5 mouse cellular contexts compared by ENCODE assay signal in the genomic region with DNA sequence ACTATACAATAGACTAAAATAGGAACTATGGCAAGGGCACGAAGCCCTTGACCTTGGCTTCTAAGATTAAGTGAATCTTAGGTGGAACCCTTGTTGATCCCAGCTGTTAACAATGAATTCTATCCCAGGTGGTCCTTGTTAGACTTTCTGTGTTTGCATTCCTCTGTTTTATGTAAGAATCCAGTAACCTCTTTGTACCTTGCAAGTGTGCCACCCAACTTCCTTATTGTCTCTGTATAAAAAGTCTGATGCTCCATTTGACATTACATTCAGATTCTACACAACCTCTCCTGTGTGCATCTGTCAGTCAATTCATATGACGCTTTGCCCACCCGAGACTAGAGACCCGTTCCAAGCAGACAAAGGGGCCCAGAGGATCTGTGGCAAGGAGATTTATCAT.
DNase-seq lines count a peak whose midpoint lies in the region; ATAC-seq and TF ChIP-seq lines count a peak whose summit lies in the region.
"Not testable (repeated sequence)": the region's sequence is repeated elsewhere in the genome, so short reads cannot be mapped to it uniquely, and the experiment has no call there.

No protein-coding gene starts in this region.

- TF ChIP-seq CTCF in ES-Bruce4 (IDR thresholded peaks at IDR 0.05; ENCODE audit: low read depth, low read length), result not testable (repeated sequence)

- not testable (repeated sequence) for H3K9ac ChIP-seq in ES-Bruce4 (ENCODE audit: low read depth, poor library complexity, severe bottlenecking); ES-E14 (ENCODE audit: insufficient read depth, low read depth, low read length, poor library complexity, severe bottlenecking); midbrain, embryonic 11.5 days (ENCODE audit: low read length)

- not testable (repeated sequence) for H3K4me3 ChIP-seq in ES-Bruce4 (ENCODE audit: low read depth, low read length); ES-E14 (ENCODE audit: insufficient read depth in 1 of 2, low read depth in 1 of 2, low read length in 2 of 2, poor library complexity in 1 of 2, severe bottlenecking in 1 of 2); heart, embryonic 10.5 days; midbrain, embryonic 11.5 days (ENCODE audit: low read depth, low read length)

- H3K4me2 ChIP-seq in midbrain, embryonic 11.5 days, result not testable (repeated sequence)

- not testable (repeated sequence) for H3K9me3 ChIP-seq in ES-Bruce4 (replicated peaks; ENCODE audit: control insufficient read depth, insufficient read depth, low read length, poor library complexity, severe bottlenecking); ES-E14 (ENCODE audit: control insufficient read depth, insufficient read depth, low read depth, low read length); heart, embryonic 10.5 days; midbrain, embryonic 11.5 days (ENCODE audit: control insufficient read depth, low read length)

- H3K27ac ChIP-seq in ES-Bruce4 (ENCODE audit: insufficient read depth, low read length), result peak overlapping the region; percentile 96
- H3K27ac ChIP-seq in ES-E14 (ENCODE audit: insufficient read depth, low read depth, low read length, poor library complexity, severe bottlenecking); heart, embryonic 10.5 days; midbrain, embryonic 11.5 days (ENCODE audit: low read depth, low read length): not testable (repeated sequence)

- ATAC-seq in midbrain, embryonic 11.5 days (ENCODE audit: low FRiP score), result not testable (repeated sequence)

- H3K4me1 ChIP-seq in ES-Bruce4 (ENCODE audit: control insufficient read depth, insufficient read depth, low read length); heart, embryonic 10.5 days; midbrain, embryonic 11.5 days (ENCODE audit: control insufficient read depth, insufficient read depth, low read length): not testable (repeated sequence)
- H3K4me1 ChIP-seq in ES-E14 (ENCODE audit: control insufficient read depth in 2 of 2, insufficient read depth in 2 of 2, low read length in 2 of 2, poor library complexity in 1 of 2), result peaks cover 11 to 19% of the 10 kb centered on the region in 2 experiments; a peak in 3 of 4 replicates

- not testable (repeated sequence) for TF ChIP-seq POLR2A in ES-Bruce4 (IDR thresholded peaks at IDR 0.05; ENCODE audit: insufficient read depth, low read length)

- 86% methylated on average over 4 of the region's 4 CpGs for WGBS in heart, embryonic 10.5 days
- 76% methylated on average over 4 of the region's 4 CpGs for WGBS in midbrain, embryonic 11.5 days

- not testable (repeated sequence) for H3K27me3 ChIP-seq in ES-Bruce4 (ENCODE audit: control insufficient read depth, insufficient read depth, low read length, poor library complexity, severe bottlenecking); heart, embryonic 10.5 days (ENCODE audit: insufficient read depth, poor library complexity, severe bottlenecking); midbrain, embryonic 11.5 days (ENCODE audit: control insufficient read depth, insufficient read depth, low read length)

- H3K36me3 ChIP-seq in ES-Bruce4 (ENCODE audit: control insufficient read depth, insufficient read depth, low read length, poor library complexity, severe bottlenecking); ES-E14 (ENCODE audit: control insufficient read depth, insufficient read depth, low read length, poor library complexity, severe bottlenecking); heart, embryonic 10.5 days; midbrain, embryonic 11.5 days (ENCODE audit: control insufficient read depth, insufficient read depth, low read length): not testable (repeated sequence)

- in situ Hi-C loops in ES-E14 (cut with MboI; ENCODE audit: low sequenced_read_pairs in 2 of 2, unreplicated experiment in 2 of 2), result not testable (repeated sequence)

- TF ChIP-seq EP300 in ES-Bruce4 (IDR thresholded peaks at IDR 0.05; ENCODE audit: insufficient read depth, low read depth, low read length), result peak; percentile 40; the same call in 1 of the 2 replicates

- DNase-seq in ES-E14 (ENCODE audit: low read depth, low spot score) (peak; percentile 38), ZHBTc4 (ENCODE audit: low read depth, low spot score) (peak; percentile 82)
- peak; percentile 10 for DNase-seq in heart, embryonic 10.5 days (ENCODE audit: low spot score)
- DNase-seq in midbrain, embryonic 11.5 days (ENCODE audit: low spot score, missing footprints), result peak; percentile 60

Comparison
In these comparisons a context has a peak if more than half of its experiments do, and no peak if none do; other contexts are left out.
1. DNase-seq: peak in every context shown above with its lines; median percentile 82 in ZHBTc4; 60 in midbrain, embryonic 11.5 days; 38 in ES-E14; 10 in heart, embryonic 10.5 days.